Mouse (Mus musculus): ENCODE data around the gene Prpsap1.

- TF ChIP-seq CEBPB (IDR thresholded peaks at IDR 0.05; ENCODE audit: low read depth) (no peak), CTCF (IDR thresholded peaks at IDR 0.05; ENCODE audit: control insufficient read depth, insufficient read depth, insufficient read length) (no peak), MYOG (IDR thresholded peaks at IDR 0.05; ENCODE audit: control insufficient read depth, extremely low read depth, insufficient read length) (no peak)
Measured at GRCm38 (mm10) chr11:116488693-116489375, 5.2 kb downstream of the Prpsap1 start.
